Mouse (Mus musculus) forebrain, postnatal 0 days (tissue): Measurements from ENCODE around the gene Cldn19. TPM values are rescaled to one million over a fixed set of nuclear protein-coding genes. Genes with fewer than 3 reads are reported as not detected.

ENCODE experiments used
- ATAC-seq: fragments of 200-750 bp; cut with Nextera tagmentation; 2 replicates; pipeline ENCODE4 v1.8.0; 2017; ENCODE audit warnings: mild to moderate bottlenecking, moderate library complexity
- DNase-seq: peaks from one replicate; pipeline ENCODE4 v3.0.0-alpha.2; 2015
- H3K27ac ChIP-seq: fragments of 300-500 bp; sonication (generic); 2 replicates; pipeline ENCODE4 v1.5.1; 2014; ENCODE audit warnings: low read depth, mild to moderate bottlenecking, antibody characterized with exemption, low read length, moderate library complexity, mixed read lengths
- H3K27me3 ChIP-seq: fragments of 300-500 bp; sonication (generic); 2 replicates; pipeline ENCODE4 v1.6.1; 2014; ENCODE audit warnings: mild to moderate bottlenecking, low read length, mixed read lengths; ENCODE audit not compliant: insufficient read depth
- H3K36me3 ChIP-seq: fragments of 300-500 bp; sonication (generic); 2 replicates; pipeline ENCODE4 v1.6.1; 2014; ENCODE audit warnings: mild to moderate bottlenecking, moderate library complexity; ENCODE audit not compliant: insufficient read depth
- H3K4me1 ChIP-seq: fragments of 300-500 bp; sonication (generic); 2 replicates; pipeline ENCODE4 v1.6.1; 2014; ENCODE audit warnings: antibody characterized with exemption; ENCODE audit not compliant: insufficient read depth
- H3K4me2 ChIP-seq: fragments of 300-500 bp; sonication (generic); 2 replicates; pipeline ENCODE4 v1.6.1; 2014; ENCODE audit warnings: low read depth, mild to moderate bottlenecking, moderate library complexity
- H3K4me3 ChIP-seq: fragments of 300-500 bp; sonication (generic); 2 replicates; pipeline ENCODE4 v1.5.1; 2014; ENCODE audit warnings: low read depth, low read length, mixed read lengths
- H3K9ac ChIP-seq: fragments of 300-500 bp; sonication (generic); 2 replicates; pipeline ENCODE4 v1.6.1; 2014; ENCODE audit warnings: mild to moderate bottlenecking
- H3K9me3 ChIP-seq: fragments of 300-500 bp; sonication (generic); 2 replicates; pipeline ENCODE4 v1.6.1; 2016; ENCODE audit warnings: low read length
- CTCF ChIP-seq: sonication (generic); IDR thresholded peaks from 2 replicates; pipeline ENCODE4 v1.5.1; 2016; ENCODE audit warnings: antibody characterized with exemption, control low read depth, low read depth
- WGBS: fragments of 180-500 bp; shearing (Covaris S2); extraction: QIAGEN DNeasy Blood & Tissue Kit; methylation state at CpG from one replicate; pipeline ENCODE4 v1.1.7; 2014; 5-methylcytosine and 5-hydroxymethylcytosine counted together
- polyA plus RNA-seq: library from polyadenylated mRNA; unstranded; fragments of >200 nt; fragmentation: Nextera tagmentation; extraction: Ambion mirVana; gene quantifications from 2 replicates; pipeline ENCODE4 v1.2.1, GENCODE M21; 2015
- total RNA-seq: library from RNA; depleted of rRNA; stranded (reverse); fragments of >200 nt; gene quantifications from 2 replicates; pipeline ENCODE4 v1.2.3, GENCODE M21; 2014

Gene Cldn19
- total and polyA plus RNA-seq, 2 experiments from 2014 or later: 0.86 to 1.7 TPM

GRCm38 (mm10) chr4:119232410-119233255, 22.6 kb upstream of the Cldn19 start, which contains the start of the genes AU022252 and P3h1:
Gene AU022252 (minus strand): TSS chr4:119232712.
Gene P3h1 (plus strand): TSS chr4:119232915.
- Histone ChIP-seq H3K9me3 (no peaks in the 10 kb centered on the region), H3K4me1 (peaks cover 4% of the 10 kb centered on the region; the same call in 1 of the 2 replicates), H3K9ac (peak within 1 kb of the TSS; percentile 65), H3K4me2 (peak within 1 kb of the TSS; percentile 85), H3K27ac (peak within 1 kb of the TSS; percentile 77), H3K27me3 (no peaks in the 10 kb centered on the region), H3K4me3 (peak within 1 kb of the TSS; percentile 73), H3K36me3 (peaks cover 23% of the 10 kb centered on the region)
- peak; percentile 97 for ATAC-seq
- 1% methylated on average over 71 of the region's 71 CpGs for WGBS
- no peak for TF ChIP-seq CTCF
- peak; percentile 99 for DNase-seq

- TF ChIP-seq CTCF: peak; percentile 66
- peak; percentile 83 for DNase-seq
- peaks cover 21% of the 10 kb centered on the region for H3K36me3 ChIP-seq
- H3K27me3 ChIP-seq: no peaks in the 10 kb centered on the region
- H3K27ac ChIP-seq: peak overlapping the region; percentile 77
- H3K4me2 ChIP-seq: peak overlapping the region; percentile 85
- peak; percentile 63 for ATAC-seq
- H3K9ac ChIP-seq: peak overlapping the region; percentile 65
- 4% methylated on average over 36 of the region's 36 CpGs for WGBS
- peaks cover 4% of the 10 kb centered on the region; the same call in 1 of the 2 replicates for H3K4me1 ChIP-seq
- H3K4me3 ChIP-seq: peak overlapping the region; percentile 73
- no peaks in the 10 kb centered on the region for H3K9me3 ChIP-seq
Measured at GRCm38 (mm10) chr4:119233256-119233901, 21.8 kb upstream of the Cldn19 start.

GRCm38 (mm10) chr4:119234348-119234747, 20.9 kb upstream of the Cldn19 start:
- Histone ChIP-seq H3K9ac (peak overlapping the region; percentile 65; the same call in 1 of the 2 replicates), H3K36me3 (peaks cover 21% of the 10 kb centered on the region), H3K4me2 (peak overlapping the region; percentile 85), H3K27ac (no peak overlapping the region), H3K4me3 (peak overlapping the region; percentile 73; the same call in 1 of the 2 replicates), H3K9me3 (no peaks in the 10 kb centered on the region), H3K4me1 (peaks cover 5% of the 10 kb centered on the region; the same call in 1 of the 2 replicates), H3K27me3 (no peaks in the 10 kb centered on the region)
- no peak for DNase-seq
- WGBS: 84% methylated on average over 3 of the region's 3 CpGs
- no peak for TF ChIP-seq CTCF
- ATAC-seq: no peak

- Histone ChIP-seq H3K36me3 (peaks cover 49% of the 10 kb centered on the region), H3K4me3 (no peak overlapping the region), H3K9ac (no peak overlapping the region), H3K9me3 (no peaks in the 10 kb centered on the region), H3K4me1 (peaks cover 7% of the 10 kb centered on the region; the same call in 1 of the 2 replicates), H3K27ac (no peak overlapping the region), H3K27me3 (no peaks in the 10 kb centered on the region), H3K4me2 (no peak overlapping the region)
- ATAC-seq (no peak), DNase-seq (no peak)
- 70% methylated on average over 3 of the region's 3 CpGs for WGBS
- TF ChIP-seq CTCF: no peak
Measured at GRCm38 (mm10) chr4:119238661-119239060, 16.6 kb upstream of the Cldn19 start.

GRCm38 (mm10) chr4:119239181-119239682, 16.0 kb upstream of the Cldn19 start:
- DNase-seq (peak; percentile 85), ATAC-seq (peak; percentile 70)
- Histone ChIP-seq H3K27ac (peak overlapping the region; percentile 82), H3K36me3 (peaks cover 55% of the 10 kb centered on the region), H3K9me3 (no peaks in the 10 kb centered on the region), H3K4me3 (no peak overlapping the region), H3K9ac (peak overlapping the region; percentile 43), H3K4me1 (peaks cover 6% of the 10 kb centered on the region; the same call in 1 of the 2 replicates), H3K27me3 (no peaks in the 10 kb centered on the region), H3K4me2 (peak overlapping the region; percentile 34; the same call in 1 of the 2 replicates)
- TF ChIP-seq CTCF: peak; percentile 90
- WGBS: 33% methylated on average over 12 of the region's 12 CpGs

- H3K9me3 ChIP-seq: no peaks in the 10 kb centered on the region
- ATAC-seq (peak; percentile 83), DNase-seq (peak; percentile 63)
- H3K36me3 ChIP-seq: peaks cover 62% of the 10 kb centered on the region
- no peak overlapping the region for H3K27ac ChIP-seq
- no peak overlapping the region for H3K4me2 ChIP-seq
- H3K27me3 ChIP-seq: no peaks in the 10 kb centered on the region
- WGBS: 82% methylated on average over 14 of the region's 14 CpGs
- H3K4me3 ChIP-seq: no peak overlapping the region
- TF ChIP-seq CTCF: peak; percentile 75
- no peak overlapping the region for H3K9ac ChIP-seq
- peaks cover 3% of the 10 kb centered on the region; the same call in 1 of the 2 replicates for H3K4me1 ChIP-seq
Measured at GRCm38 (mm10) chr4:119241664-119242063, 13.6 kb upstream of the Cldn19 start.
